Mouse (Mus musculus): ENCODE measurements at regions not wholly inside any gene's neighbourhood (a gene's known extent, or its start where the extent isn't known, plus 50 kb on each side); places are given as distances from the start of the nearest gene placed in this dataset.

- no peak for DNase-seq
Observed at GRCm38 (mm10) chr8:30952818-30953217, 2475.7 kb upstream of the 5930422O12Rik start.

GRCm38 (mm10) chr8:30959436-30960180, 2468.9 kb upstream of the 5930422O12Rik start:
- DNase-seq: peak; percentile 47

- no peak for DNase-seq
Observed at GRCm38 (mm10) chr8:30960486-30960885, 2468.0 kb upstream of the 5930422O12Rik start.

GRCm38 (mm10) chr8:30962207-30962606, 2466.3 kb upstream of the 5930422O12Rik start:
- DNase-seq: no peak

GRCm38 (mm10) chr8:30982814-30983213, 2445.7 kb upstream of the 5930422O12Rik start:
- no peak for DNase-seq

GRCm38 (mm10) chr8:30988051-30988450, 2440.5 kb upstream of the 5930422O12Rik start:
- DNase-seq: no peak

- no peak for DNase-seq
Observed at GRCm38 (mm10) chr8:30998657-30999056, 2429.9 kb upstream of the 5930422O12Rik start.

GRCm38 (mm10) chr8:31000120-31000519, 2428.4 kb upstream of the 5930422O12Rik start:
- no peak for DNase-seq

- peak; percentile 65 for DNase-seq
Observed at GRCm38 (mm10) chr8:31001980-31002730, 2426.4 kb upstream of the 5930422O12Rik start.

- DNase-seq: no peak
Observed at GRCm38 (mm10) chr8:31008309-31008708, 2420.2 kb upstream of the 5930422O12Rik start.

- no peak for DNase-seq
Observed at GRCm38 (mm10) chr8:31012068-31012467, 2416.4 kb upstream of the 5930422O12Rik start.

- DNase-seq: peak; percentile 81
Observed at GRCm38 (mm10) chr8:31031721-31032591, 2396.6 kb upstream of the 5930422O12Rik start.

- peak; percentile 89 for DNase-seq
Observed at GRCm38 (mm10) chr8:31033281-31033680, 2395.2 kb upstream of the 5930422O12Rik start.

- DNase-seq: no peak
Observed at GRCm38 (mm10) chr8:31036892-31037291, 2391.6 kb upstream of the 5930422O12Rik start.

All from embryo, embryonic 11 days (tissue).